Mouse (Mus musculus): ENCODE measurements around the gene Srrm2. TPM values are rescaled to one million over a fixed set of nuclear protein-coding genes. Genes with fewer than 3 reads are reported as not detected.
A peak's percentile ranks its signal among the peaks of the same experiment; 100 is the strongest.
"Not testable (repeated sequence)": the region's sequence is repeated elsewhere in the genome, so short reads cannot be mapped to it uniquely, and the experiment has no call there.

Gene Srrm2
- polyA plus RNA-seq, 2 experiments: 406 to 654 TPM

DNA sequence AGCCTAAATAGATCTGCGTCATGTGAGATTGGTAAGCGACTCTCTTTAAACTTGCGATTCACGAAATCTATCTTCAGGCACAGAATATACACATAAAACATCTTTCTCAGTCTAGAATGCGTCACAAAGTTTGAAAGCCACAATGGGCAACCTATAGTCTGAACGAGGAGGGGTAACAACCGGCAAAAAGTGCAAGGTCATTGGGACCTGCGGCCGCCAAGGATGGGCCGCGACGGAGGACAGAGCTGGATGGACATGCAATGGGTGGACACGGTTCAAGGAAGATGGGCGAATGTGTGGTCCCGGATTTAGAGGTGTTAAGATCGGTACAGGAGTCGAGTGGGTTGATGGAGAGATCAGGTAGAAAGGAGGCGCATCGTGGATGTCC, 19.4 kb upstream of the Srrm2 start:
- Histone ChIP-seq H3K9me3 (ENCODE audit: control insufficient read depth, low read length) (no peaks in the 10 kb centered on the region), H3K27me3 (ENCODE audit: control insufficient read depth, insufficient read depth, low read length) (no peaks in the 10 kb centered on the region), H3K4me1 (ENCODE audit: control insufficient read depth, insufficient read depth, low read length) (peaks cover 6% of the 10 kb centered on the region; the same call in 1 of the 2 replicates), H3K9ac (ENCODE audit: low read depth, low read length, severe bottlenecking) (peak overlapping the region; percentile 94), H3K4me3 (replicated peaks; ENCODE audit: low read length) (peak overlapping the region; percentile 79), H3K4me2 (replicated peaks; ENCODE audit: low read depth, low read length, severe bottlenecking) (peak overlapping the region; percentile 66), H3K27ac (replicated peaks; ENCODE audit: low read depth, low read length) (peak overlapping the region; percentile 78), H3K36me3 (ENCODE audit: control insufficient read depth, insufficient read depth, low read length) (0 out of 2 replicates have a peak, but pooled peaks cover 5% of the 10 kb centered on the region)
- ATAC-seq (ENCODE audit: low FRiP score, low read depth): 0 out of 2 replicates have a peak, but pooled peaks have one; percentile 4
- under 1% methylated on average over 19 of the region's 19 CpGs for WGBS
- no peak for TF ChIP-seq POLR2A (IDR thresholded peaks at IDR 0.05; ENCODE audit: borderline replicate concordance, extremely low read depth, insufficient read depth, insufficient read length)
- DNase-seq (ENCODE audit: low spot score): no peak

- DNase-seq (ENCODE audit: low spot score) (peak; percentile 100), ATAC-seq (ENCODE audit: low FRiP score, low read depth) (peak; percentile 98)
- 3% methylated on average over 43 of the region's 58 CpGs for WGBS
- H3K4me2 ChIP-seq (replicated peaks; ENCODE audit: low read depth, low read length, severe bottlenecking): peak within 1 kb of the TSS; percentile 66
- no peaks in the 10 kb centered on the region for H3K27me3 ChIP-seq (ENCODE audit: control insufficient read depth, insufficient read depth, low read length)
- H3K27ac ChIP-seq (replicated peaks; ENCODE audit: low read depth, low read length): peak within 1 kb of the TSS; percentile 78
- H3K36me3 ChIP-seq (ENCODE audit: control insufficient read depth, insufficient read depth, low read length): 0 out of 2 replicates have a peak, but pooled peaks cover 5% of the 10 kb centered on the region
- H3K4me1 ChIP-seq (ENCODE audit: control insufficient read depth, insufficient read depth, low read length): peaks cover 6% of the 10 kb centered on the region; the same call in 1 of the 2 replicates
- 0 out of 2 replicates have a peak, but pooled peaks have one; percentile 73 for TF ChIP-seq POLR2A (IDR thresholded peaks at IDR 0.05; ENCODE audit: borderline replicate concordance, extremely low read depth, insufficient read depth, insufficient read length)
- peak within 1 kb of the TSS; percentile 79 for H3K4me3 ChIP-seq (replicated peaks; ENCODE audit: low read length)
- no peaks in the 10 kb centered on the region for H3K9me3 ChIP-seq (ENCODE audit: control insufficient read depth, low read length)
- H3K9ac ChIP-seq (ENCODE audit: low read depth, low read length, severe bottlenecking): peak within 1 kb of the TSS; percentile 94
Observed at GRCm38 (mm10) chr17:23771284-23772218, 18.8 kb upstream of the Srrm2 start, which contains the start of gene Flywch1. Flywch1 (minus strand) TSS chr17:23771602.

GRCm38 (mm10) chr17:23772219-23772556, 18.1 kb upstream of the Srrm2 start:
- H3K9ac ChIP-seq (ENCODE audit: low read depth, low read length, severe bottlenecking); H3K4me3 ChIP-seq (replicated peaks; ENCODE audit: low read length); H3K9me3 ChIP-seq (ENCODE audit: control insufficient read depth, low read length); DNase-seq (ENCODE audit: low spot score); H3K27me3 ChIP-seq (ENCODE audit: control insufficient read depth, insufficient read depth, low read length); H3K36me3 ChIP-seq (ENCODE audit: control insufficient read depth, insufficient read depth, low read length); H3K27ac ChIP-seq (replicated peaks; ENCODE audit: low read depth, low read length); H3K4me1 ChIP-seq (ENCODE audit: control insufficient read depth, insufficient read depth, low read length); H3K4me2 ChIP-seq (replicated peaks; ENCODE audit: low read depth, low read length, severe bottlenecking); ATAC-seq (ENCODE audit: low FRiP score, low read depth): not testable (repeated sequence)
- WGBS: 83% methylated on average over 2 of the region's 2 CpGs

- H3K27me3 ChIP-seq (ENCODE audit: control insufficient read depth, insufficient read depth, low read length): no peaks in the 10 kb centered on the region
- H3K9ac ChIP-seq (ENCODE audit: low read depth, low read length, severe bottlenecking): no peak overlapping the region
- H3K27ac ChIP-seq (replicated peaks; ENCODE audit: low read depth, low read length): no peak overlapping the region
- H3K36me3 ChIP-seq (ENCODE audit: control insufficient read depth, insufficient read depth, low read length): 0 out of 2 replicates have a peak, but pooled peaks cover 1% of the 10 kb centered on the region
- DNase-seq (ENCODE audit: low spot score) (no peak), ATAC-seq (ENCODE audit: low FRiP score, low read depth) (no peak)
- H3K4me2 ChIP-seq (replicated peaks; ENCODE audit: low read depth, low read length, severe bottlenecking): no peak overlapping the region
- no peak overlapping the region for H3K4me3 ChIP-seq (replicated peaks; ENCODE audit: low read length)
- WGBS: 68% methylated on average over 6 of the region's 6 CpGs
- TF ChIP-seq POLR2A (IDR thresholded peaks at IDR 0.05; ENCODE audit: borderline replicate concordance, extremely low read depth, insufficient read depth, insufficient read length): no peak
- H3K9me3 ChIP-seq (ENCODE audit: control insufficient read depth, low read length): no peaks in the 10 kb centered on the region
- H3K4me1 ChIP-seq (ENCODE audit: control insufficient read depth, insufficient read depth, low read length): peaks cover 6% of the 10 kb centered on the region; the same call in 1 of the 2 replicates
Observed at GRCm38 (mm10) chr17:23773676-23774075, 16.7 kb upstream of the Srrm2 start.

DNA sequence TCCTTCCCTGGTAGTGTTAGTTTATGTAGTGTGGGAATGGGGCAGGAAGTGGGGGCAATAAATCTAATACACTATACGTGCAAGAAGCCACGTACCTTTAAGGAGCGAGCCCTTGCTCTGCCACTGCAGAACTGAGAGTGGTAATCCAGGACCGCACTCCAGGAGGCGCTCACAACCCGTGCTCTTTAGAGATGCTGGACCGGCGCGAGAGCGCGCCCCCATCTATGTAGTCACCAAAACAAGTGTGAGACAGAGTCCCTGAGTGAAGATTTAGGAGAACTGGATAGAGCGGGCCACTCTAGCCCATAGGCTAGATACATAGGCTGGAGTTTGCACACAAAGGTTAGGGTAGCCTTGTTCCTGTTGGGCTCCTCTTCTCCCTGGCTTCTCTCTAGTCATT, 16.2 kb upstream of the Srrm2 start:
- no peak for TF ChIP-seq POLR2A (IDR thresholded peaks at IDR 0.05; ENCODE audit: borderline replicate concordance, extremely low read depth, insufficient read depth, insufficient read length)
- Histone ChIP-seq H3K4me2 (replicated peaks; ENCODE audit: low read depth, low read length, severe bottlenecking) (no peak overlapping the region), H3K27me3 (ENCODE audit: control insufficient read depth, insufficient read depth, low read length) (no peaks in the 10 kb centered on the region), H3K9me3 (ENCODE audit: control insufficient read depth, low read length) (no peaks in the 10 kb centered on the region), H3K27ac (replicated peaks; ENCODE audit: low read depth, low read length) (no peak overlapping the region), H3K9ac (ENCODE audit: low read depth, low read length, severe bottlenecking) (no peak overlapping the region), H3K4me3 (replicated peaks; ENCODE audit: low read length) (no peak overlapping the region), H3K36me3 (ENCODE audit: control insufficient read depth, insufficient read depth, low read length) (no peaks in the 10 kb centered on the region), H3K4me1 (ENCODE audit: control insufficient read depth, insufficient read depth, low read length) (peaks cover 6% of the 10 kb centered on the region; the same call in 1 of the 2 replicates)
- peak; percentile 86 for DNase-seq (ENCODE audit: low spot score)
- WGBS: 2% methylated on average over 12 of the region's 12 CpGs
- ATAC-seq (ENCODE audit: low FRiP score, low read depth): peak; percentile 35; the same call in 1 of the 2 replicates

Measured in limb, embryonic 14.5 days (tissue).